Mouse (Mus musculus): ENCODE results near the gene Traf4. TPM values are rescaled to one million over a fixed set of nuclear protein-coding genes. Genes with fewer than 3 reads are reported as not detected.
"Not testable (repeated sequence)": the region's sequence is repeated elsewhere in the genome, so short reads cannot be mapped to it uniquely, and the experiment has no call there.

Traf4 gene
- polyA plus RNA-seq, 1 experiment from 2014 or later: 28.6 TPM

DNA sequence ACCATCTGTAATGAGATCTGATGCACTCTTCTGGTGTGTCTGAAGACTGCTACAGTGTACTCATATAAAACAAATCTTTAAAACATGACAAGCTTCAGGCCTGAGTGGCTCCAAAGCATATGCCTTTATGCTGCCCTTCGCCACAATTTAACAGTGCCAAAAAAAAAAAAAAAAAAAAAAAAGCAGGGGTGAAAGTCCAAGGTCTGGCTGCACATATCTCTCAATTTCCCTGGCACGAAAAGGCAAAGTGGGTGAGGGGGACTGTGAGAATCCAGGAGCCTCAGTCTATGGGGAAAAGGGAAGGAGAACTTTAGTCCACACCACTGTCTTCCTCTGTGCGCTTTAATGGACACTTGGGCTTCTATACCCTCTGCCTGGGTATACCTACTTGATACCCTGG is 37.0 kb upstream of the Traf4 start:
- Histone ChIP-seq H3K9ac (ENCODE audit: low read depth, low read length) (no peak overlapping the region), H3K4me1 (ENCODE audit: control insufficient read depth, low read depth, low read length) (no peaks in the 10 kb centered on the region), H3K36me3 (ENCODE audit: control insufficient read depth, insufficient read depth) (peaks cover 10% of the 10 kb centered on the region), H3K27me3 (ENCODE audit: control insufficient read depth, insufficient read depth, low read depth, low read length) (no peaks in the 10 kb centered on the region), H3K27ac (ENCODE audit: low read length) (no peak overlapping the region), H3K9me3 (replicated peaks; ENCODE audit: control insufficient read depth, low read length) (no peaks in the 10 kb centered on the region), H3K4me3 (ENCODE audit: low read depth, low read length) (no peak overlapping the region), H3K4me2 (ENCODE audit: low read depth, low read length) (no peak overlapping the region)
- ATAC-seq (ENCODE audit: low read depth): no peak
- 67% methylated on average over 3 of the region's 3 CpGs for WGBS (ENCODE audit: insufficient replicate concordance)

DNA sequence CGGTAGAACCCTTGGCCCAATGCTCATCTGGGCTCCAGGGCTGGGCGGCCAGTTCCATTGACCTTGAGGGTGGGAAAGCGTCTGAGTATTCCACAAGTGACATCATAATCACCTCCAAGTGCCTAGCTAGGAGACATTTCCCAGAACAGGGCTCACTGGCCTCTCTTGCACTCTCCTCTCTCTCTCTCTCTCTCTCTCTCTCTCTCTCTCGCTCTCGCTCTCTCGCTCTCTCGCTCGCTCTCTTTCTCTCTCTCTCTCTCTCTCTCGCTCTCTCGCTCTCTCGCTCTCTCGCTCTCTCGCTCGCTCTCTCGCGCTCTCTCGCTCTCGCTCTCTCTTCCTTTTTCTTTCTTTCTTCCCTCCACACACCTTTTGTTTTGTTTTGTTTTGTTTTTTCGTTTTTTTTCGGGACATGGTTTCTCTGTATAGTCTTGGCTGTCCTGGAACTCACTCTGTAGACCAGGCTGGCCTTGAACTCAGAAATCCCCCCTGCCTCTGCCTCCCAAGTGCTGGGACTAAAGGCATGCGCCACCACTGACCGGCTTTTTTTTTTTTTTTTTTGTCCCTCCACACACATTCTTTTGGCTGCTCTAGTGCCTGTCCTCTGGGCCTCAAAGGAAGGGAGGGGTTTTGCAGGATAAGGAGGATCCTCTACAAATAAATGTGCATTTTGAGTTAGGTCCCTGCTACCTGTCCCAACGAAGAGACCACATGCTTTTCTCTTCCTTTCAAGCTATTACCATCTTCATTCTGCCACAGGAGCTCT is 29.9 kb upstream of the Traf4 start:
- WGBS (ENCODE audit: insufficient replicate concordance): 61% methylated on average over 23 of the region's 23 CpGs
- peak overlapping the region; percentile 61 for H3K9ac ChIP-seq (ENCODE audit: low read depth, low read length)
- H3K27me3 ChIP-seq (ENCODE audit: control insufficient read depth, insufficient read depth, low read depth, low read length): peaks cover 15% of the 10 kb centered on the region
- H3K9me3 ChIP-seq (replicated peaks; ENCODE audit: control insufficient read depth, low read length): no peaks in the 10 kb centered on the region
- H3K4me1 ChIP-seq (ENCODE audit: control insufficient read depth, low read depth, low read length): peaks cover 13% of the 10 kb centered on the region
- H3K4me3 ChIP-seq (ENCODE audit: low read depth, low read length): peak overlapping the region; percentile 68
- peak overlapping the region; percentile 88 for H3K4me2 ChIP-seq (ENCODE audit: low read depth, low read length)
- no peak for ATAC-seq (ENCODE audit: low read depth)
- H3K27ac ChIP-seq (ENCODE audit: low read length): no peak overlapping the region
- H3K36me3 ChIP-seq (ENCODE audit: control insufficient read depth, insufficient read depth): no peaks in the 10 kb centered on the region

DNA sequence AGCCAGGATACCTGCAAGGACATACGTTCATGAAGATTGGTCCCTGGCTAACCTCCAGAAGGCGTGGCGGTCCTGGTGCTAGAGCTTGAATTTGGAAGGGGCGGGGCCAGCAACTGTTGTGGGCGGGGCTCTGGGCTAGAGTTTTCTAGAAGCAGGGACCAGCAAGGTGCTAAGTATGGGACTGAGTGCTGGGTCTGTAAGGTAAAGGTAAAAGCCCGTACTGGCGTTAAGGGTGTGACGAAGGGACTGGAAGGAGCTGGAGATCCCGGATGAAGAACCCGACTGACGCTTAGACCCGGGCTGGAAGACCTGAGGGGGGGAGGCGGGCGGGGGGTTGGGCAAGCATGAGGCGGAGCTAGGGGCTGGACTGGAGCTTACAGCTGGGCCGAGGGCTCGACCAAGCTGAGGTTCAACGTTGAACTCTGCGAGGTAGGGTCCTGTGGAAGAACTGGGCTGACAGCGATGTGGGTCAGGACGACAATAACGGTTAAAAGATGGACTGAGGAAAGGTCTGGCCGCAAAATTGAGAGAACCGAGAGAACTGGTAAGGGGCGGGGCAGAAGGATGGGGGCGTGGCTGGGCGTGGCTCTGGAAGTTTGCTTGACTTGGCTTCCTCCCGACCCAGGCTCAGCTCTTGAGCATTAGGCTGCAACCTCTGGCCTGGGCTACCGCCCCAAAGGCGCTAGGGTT is 29.2 kb upstream of the Traf4 start:
- H3K9ac ChIP-seq (ENCODE audit: low read depth, low read length): peak overlapping the region; percentile 61
- H3K4me2 ChIP-seq (ENCODE audit: low read depth, low read length): peak overlapping the region; percentile 88
- H3K27ac ChIP-seq (ENCODE audit: low read length): no peak overlapping the region
- 1% methylated on average over 30 of the region's 30 CpGs for WGBS (ENCODE audit: insufficient replicate concordance)
- peaks cover 13% of the 10 kb centered on the region for H3K4me1 ChIP-seq (ENCODE audit: control insufficient read depth, low read depth, low read length)
- no peaks in the 10 kb centered on the region for H3K9me3 ChIP-seq (replicated peaks; ENCODE audit: control insufficient read depth, low read length)
- peak; percentile 76 for ATAC-seq (ENCODE audit: low read depth)
- peaks cover 22% of the 10 kb centered on the region for H3K27me3 ChIP-seq (ENCODE audit: control insufficient read depth, insufficient read depth, low read depth, low read length)
- peak overlapping the region; percentile 68 for H3K4me3 ChIP-seq (ENCODE audit: low read depth, low read length)
- no peaks in the 10 kb centered on the region for H3K36me3 ChIP-seq (ENCODE audit: control insufficient read depth, insufficient read depth)

DNA sequence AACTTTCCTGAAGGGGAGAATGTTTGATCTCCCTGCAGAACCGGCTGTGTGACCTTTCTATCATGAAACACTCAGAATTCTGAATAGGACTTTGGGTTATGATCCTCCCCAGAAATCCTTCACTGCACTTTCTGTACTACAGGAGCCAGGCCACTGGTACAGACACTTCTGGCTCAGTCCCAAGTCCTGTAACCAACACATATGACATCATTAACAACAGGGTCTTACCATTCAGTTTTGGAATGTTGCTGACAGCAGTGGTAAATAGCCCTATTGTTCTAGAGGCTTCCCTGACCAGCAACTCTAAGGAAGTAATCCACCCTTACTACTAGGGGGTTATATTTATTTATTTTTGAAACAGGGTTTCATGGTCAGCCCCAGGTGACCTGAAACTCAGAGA is 27.7 kb upstream of the Traf4 start, which contains the start of gene Proca1:
Gene Proca1 (plus strand): TSS at position 280 of the 400 bp plus-strand sequence.
- Histone ChIP-seq H3K4me1 (ENCODE audit: control insufficient read depth, low read depth, low read length) (peaks cover 13% of the 10 kb centered on the region), H3K4me2 (ENCODE audit: low read depth, low read length) (peak within 1 kb of the TSS; percentile 88; the same call in 1 of the 2 replicates), H3K27me3 (ENCODE audit: control insufficient read depth, insufficient read depth, low read depth, low read length) (peaks cover 37% of the 10 kb centered on the region), H3K36me3 (ENCODE audit: control insufficient read depth, insufficient read depth) (no peaks in the 10 kb centered on the region), H3K4me3 (ENCODE audit: low read depth, low read length) (peak within 1 kb of the TSS; percentile 68), H3K27ac (ENCODE audit: low read length) (no peak within 1 kb of the TSS), H3K9ac (ENCODE audit: low read depth, low read length) (no peak within 1 kb of the TSS), H3K9me3 (replicated peaks; ENCODE audit: control insufficient read depth, low read length) (no peaks in the 10 kb centered on the region)
- ATAC-seq (ENCODE audit: low read depth): no peak
- 65% methylated on average over 1 of the region's 1 CpGs for WGBS (ENCODE audit: insufficient replicate concordance)

DNA sequence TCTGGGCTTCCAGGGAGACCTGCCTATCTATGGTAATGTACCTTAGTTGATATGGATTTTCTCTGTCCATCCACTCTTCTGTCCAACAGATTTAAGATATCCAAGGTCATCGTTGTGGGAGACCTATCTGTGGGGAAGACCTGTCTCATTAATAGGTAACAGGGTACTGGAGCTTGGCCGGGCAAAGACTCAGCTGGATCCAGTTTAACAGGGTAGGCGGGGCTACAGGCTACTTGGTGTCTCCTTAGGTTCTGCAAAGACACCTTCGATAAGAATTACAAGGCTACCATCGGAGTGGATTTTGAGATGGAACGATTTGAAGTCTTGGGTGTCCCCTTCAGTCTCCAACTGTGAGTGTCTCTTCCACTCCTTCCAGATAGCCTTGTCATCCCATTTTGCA is 24.7 kb upstream of the Traf4 start:
- Histone ChIP-seq H3K4me3 (ENCODE audit: low read depth, low read length) (peak overlapping the region; percentile 59; the same call in 1 of the 2 replicates), H3K4me1 (ENCODE audit: control insufficient read depth, low read depth, low read length) (peaks cover 11% of the 10 kb centered on the region), H3K27me3 (ENCODE audit: control insufficient read depth, insufficient read depth, low read depth, low read length) (peaks cover 56% of the 10 kb centered on the region), H3K9ac (ENCODE audit: low read depth, low read length) (no peak overlapping the region), H3K9me3 (replicated peaks; ENCODE audit: control insufficient read depth, low read length) (no peaks in the 10 kb centered on the region), H3K4me2 (ENCODE audit: low read depth, low read length) (peak overlapping the region; percentile 54; the same call in 1 of the 2 replicates), H3K36me3 (ENCODE audit: control insufficient read depth, insufficient read depth) (no peaks in the 10 kb centered on the region), H3K27ac (ENCODE audit: low read length) (no peak overlapping the region)
- 48% methylated on average over 6 of the region's 6 CpGs for WGBS (ENCODE audit: insufficient replicate concordance)
- no peak for ATAC-seq (ENCODE audit: low read depth)

DNA sequence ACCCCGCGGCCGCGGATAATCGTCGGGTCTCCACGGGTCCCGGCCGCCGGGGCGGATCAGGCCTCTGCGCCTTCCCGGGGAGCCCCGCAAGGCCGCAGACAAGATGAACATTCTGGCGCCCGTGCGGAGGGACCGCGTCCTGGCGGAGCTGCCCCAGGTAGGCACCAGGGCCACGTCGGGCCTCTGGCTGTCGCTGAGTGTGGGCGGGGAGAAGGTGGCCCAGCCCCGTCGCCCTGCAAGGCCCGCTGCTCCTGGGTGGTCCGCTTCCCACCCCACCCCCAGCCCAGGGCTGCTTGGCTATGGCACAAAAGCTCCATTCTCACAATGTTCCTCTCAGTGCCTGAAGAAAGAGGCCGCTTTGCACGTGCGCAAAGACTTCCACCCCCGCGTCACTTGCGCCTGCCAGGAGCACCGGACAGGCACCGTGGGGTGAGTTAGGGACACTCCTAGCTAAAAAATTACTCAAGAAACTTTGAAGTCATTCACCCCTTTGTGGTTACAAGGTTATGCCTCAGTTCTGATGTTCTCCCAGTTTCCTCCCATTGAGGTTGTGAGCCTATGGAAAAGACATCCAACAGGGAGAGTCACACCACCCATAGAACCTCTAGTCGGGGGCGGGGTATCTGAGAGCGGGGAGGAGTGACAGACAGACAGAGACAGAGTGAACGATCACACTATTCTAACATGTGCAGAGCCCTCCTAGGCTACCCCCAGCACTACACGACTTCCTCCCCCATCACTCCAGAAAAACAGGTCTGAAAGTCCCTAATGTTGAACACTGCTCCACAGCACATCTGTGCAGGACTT is 24.0 kb upstream of the Traf4 start:
- Histone ChIP-seq H3K36me3 (ENCODE audit: control insufficient read depth, insufficient read depth) (no peaks in the 10 kb centered on the region), H3K4me3 (ENCODE audit: low read depth, low read length) (peak overlapping the region; percentile 59), H3K9me3 (replicated peaks; ENCODE audit: control insufficient read depth, low read length) (no peaks in the 10 kb centered on the region), H3K9ac (ENCODE audit: low read depth, low read length) (peak overlapping the region; percentile 62), H3K4me2 (ENCODE audit: low read depth, low read length) (peak overlapping the region; percentile 54), H3K27me3 (ENCODE audit: control insufficient read depth, insufficient read depth, low read depth, low read length) (peaks cover 56% of the 10 kb centered on the region), H3K4me1 (ENCODE audit: control insufficient read depth, low read depth, low read length) (peaks cover 5% of the 10 kb centered on the region), H3K27ac (ENCODE audit: low read length) (peak overlapping the region; percentile 61)
- peak; percentile 68 for ATAC-seq (ENCODE audit: low read depth)
- 2% methylated on average over 42 of the region's 42 CpGs for WGBS (ENCODE audit: insufficient replicate concordance)

DNA sequence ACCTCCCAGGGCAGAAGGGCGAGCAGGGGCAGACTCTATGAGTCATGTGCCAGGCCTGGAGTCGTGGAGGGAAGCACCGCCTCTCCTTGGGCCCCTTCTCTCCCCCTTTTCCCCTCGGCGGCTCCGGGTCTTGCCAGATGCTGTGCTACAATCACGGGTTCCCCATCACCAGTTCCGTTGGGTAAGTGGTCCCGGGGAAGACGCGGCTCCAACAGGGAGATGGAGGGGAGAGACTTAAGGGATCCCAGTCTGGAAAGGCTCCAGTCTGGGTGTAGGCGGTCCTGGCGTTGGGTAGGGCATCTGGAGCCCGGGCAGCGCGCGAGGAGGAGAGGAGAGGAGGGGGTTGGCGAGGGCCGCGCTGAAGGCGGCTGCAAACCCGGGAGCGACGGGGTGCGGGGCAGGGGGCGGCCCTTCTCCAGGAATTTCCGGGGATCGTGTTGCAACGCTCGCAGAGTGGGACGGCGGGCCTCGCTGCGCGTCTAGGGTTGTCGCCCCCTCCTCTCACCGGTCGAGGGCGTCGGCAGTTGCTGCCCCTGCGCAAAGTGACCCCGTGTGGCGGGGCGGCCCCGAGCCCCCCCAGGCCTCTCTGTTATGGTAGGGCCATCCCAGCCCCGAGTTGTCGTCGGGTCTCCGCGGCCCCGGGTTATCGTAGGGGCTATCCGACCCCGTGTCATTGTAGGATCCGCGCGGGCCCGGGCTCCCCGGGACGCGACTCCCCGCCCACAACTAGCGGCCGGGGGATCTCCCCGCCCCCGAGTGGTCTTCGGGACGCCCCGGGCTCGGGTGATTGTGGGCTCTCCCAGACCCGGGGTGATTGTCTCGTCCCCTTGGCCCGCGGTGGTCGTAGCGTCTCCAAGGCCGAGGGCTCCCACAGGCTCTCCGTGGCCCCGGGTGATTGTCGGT is 23.2 kb upstream of the Traf4 start, which contains the start of gene Rab34:
Gene Rab34 (plus strand): TSS at position 100 of the 903 bp plus-strand sequence.
- Histone ChIP-seq H3K27ac (ENCODE audit: low read length) (peak within 1 kb of the TSS; percentile 61), H3K4me1 (ENCODE audit: control insufficient read depth, low read depth, low read length) (peaks cover 6% of the 10 kb centered on the region), H3K4me2 (ENCODE audit: low read depth, low read length) (peak within 1 kb of the TSS; percentile 54), H3K27me3 (ENCODE audit: control insufficient read depth, insufficient read depth, low read depth, low read length) (peaks cover 56% of the 10 kb centered on the region), H3K4me3 (ENCODE audit: low read depth, low read length) (peak within 1 kb of the TSS; percentile 59), H3K9ac (ENCODE audit: low read depth, low read length) (peak within 1 kb of the TSS; percentile 62), H3K36me3 (ENCODE audit: control insufficient read depth, insufficient read depth) (no peaks in the 10 kb centered on the region), H3K9me3 (replicated peaks; ENCODE audit: control insufficient read depth, low read length) (no peaks in the 10 kb centered on the region)
- ATAC-seq (ENCODE audit: low read depth): peak; percentile 41
- WGBS (ENCODE audit: insufficient replicate concordance): under 1% methylated on average over 79 of the region's 80 CpGs

DNA sequence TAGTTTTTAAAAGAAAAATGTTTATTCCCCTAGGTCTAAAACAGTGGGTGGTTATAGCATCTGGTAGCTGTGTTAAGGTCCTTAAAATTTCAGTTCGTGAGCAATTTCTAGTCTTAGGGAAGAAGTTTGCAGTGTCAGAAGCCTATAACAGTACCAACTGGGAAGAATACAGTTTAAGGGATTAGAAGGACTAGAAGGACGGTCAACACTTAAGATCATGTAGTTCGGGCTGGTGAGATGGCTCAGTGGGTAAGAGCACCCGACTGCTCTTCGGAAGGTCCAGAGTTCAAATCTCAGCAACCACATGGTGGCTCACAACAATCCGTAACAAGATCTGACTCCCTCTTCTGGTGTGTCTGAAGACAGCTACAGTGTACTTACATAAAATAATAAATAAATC is 19.3 kb upstream of the Traf4 start:
- H3K4me1 ChIP-seq (ENCODE audit: control insufficient read depth, low read depth, low read length): peaks cover 32% of the 10 kb centered on the region

More for the DNA sequence above, 19.3 kb upstream of the Traf4 start:
- H3K27ac ChIP-seq (ENCODE audit: low read length); ATAC-seq (ENCODE audit: low read depth); H3K4me3 ChIP-seq (ENCODE audit: low read depth, low read length); H3K4me2 ChIP-seq (ENCODE audit: low read depth, low read length); H3K9me3 ChIP-seq (replicated peaks; ENCODE audit: control insufficient read depth, low read length); H3K9ac ChIP-seq (ENCODE audit: low read depth, low read length): not testable (repeated sequence)
- WGBS (ENCODE audit: insufficient replicate concordance): 84% methylated on average over 6 of the region's 6 CpGs
- Histone ChIP-seq H3K36me3 (ENCODE audit: control insufficient read depth, insufficient read depth) (peaks cover 23% of the 10 kb centered on the region), H3K27me3 (ENCODE audit: control insufficient read depth, insufficient read depth, low read depth, low read length) (peaks cover 35% of the 10 kb centered on the region)
